Mouse (Mus musculus): Measurements from ENCODE around the gene Gpr137.
"Not testable (repeated sequence)": the region's sequence is repeated elsewhere in the genome, so short reads cannot be mapped to it uniquely, and the experiment has no call there.

Gpr137 gene

GRCm38 (mm10) chr19:6905498-6906159 lies 36.7 kb downstream of the Gpr137 start:
- DNase-seq (ENCODE audit: low read depth): no peak

GRCm38 (mm10) chr19:6904846-6905245 lies 37.4 kb downstream of the Gpr137 start:
- no peak for DNase-seq (ENCODE audit: low read depth)

DNA sequence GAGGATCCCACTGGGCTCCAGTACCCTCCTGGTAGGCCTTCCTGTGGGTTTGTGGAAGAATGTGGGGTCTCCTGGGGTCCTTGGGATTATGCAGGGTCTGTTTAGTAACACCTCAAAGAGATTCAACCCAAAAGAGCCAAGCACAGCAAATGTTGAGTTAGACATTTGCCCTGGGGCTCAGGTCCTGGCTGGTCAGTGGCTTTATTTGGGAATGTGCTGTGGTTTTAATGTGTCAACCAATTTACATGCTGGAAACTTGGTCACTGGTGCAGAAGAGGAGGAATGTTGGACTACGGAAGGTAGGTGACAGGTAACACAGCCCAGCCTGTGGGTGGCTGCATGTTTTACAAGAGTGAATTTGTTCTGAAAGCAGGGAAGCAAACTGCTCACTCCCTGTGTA lies 39.2 kb downstream of the Gpr137 start:
- DNase-seq (ENCODE audit: low read depth): no peak

- no peak for DNase-seq (ENCODE audit: low read depth)
These were observed 42.6 kb downstream of the Gpr137 start for GRCm38 (mm10) chr19:6899641-6900040.

DNA sequence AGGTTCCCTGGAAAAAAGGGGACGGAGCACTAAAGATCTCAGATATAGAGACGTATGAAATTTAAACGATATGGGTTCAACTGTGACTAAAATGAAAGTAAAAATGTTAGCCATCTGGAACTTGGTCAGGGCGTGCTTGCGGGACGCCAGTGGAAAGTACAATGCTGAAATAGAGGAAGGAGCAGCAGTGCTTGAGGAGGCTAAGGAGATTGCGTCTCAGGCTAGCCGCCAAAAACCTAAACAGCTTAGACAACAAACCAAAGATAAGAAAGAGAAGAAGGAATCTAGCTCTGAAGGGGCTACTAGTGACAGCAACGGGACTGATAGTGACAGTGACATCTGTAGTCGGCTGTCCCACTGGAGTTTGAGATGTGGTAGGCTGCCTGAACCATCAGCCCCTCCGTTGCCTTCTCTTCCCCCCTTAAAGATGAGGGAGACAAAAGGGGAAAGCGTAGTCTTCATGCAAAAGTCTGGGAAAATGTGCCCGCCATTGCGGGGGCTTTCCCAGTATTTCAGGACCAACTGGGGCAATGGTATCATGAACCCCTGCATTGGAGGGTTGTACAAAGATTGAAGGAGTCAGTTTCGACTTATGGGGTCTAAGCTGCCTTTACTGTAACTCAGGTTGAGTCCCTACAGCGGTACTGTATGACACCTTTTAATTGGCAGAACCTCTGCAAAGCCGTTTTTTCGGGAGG lies 46.5 kb downstream of the Gpr137 start:
- not testable (repeated sequence) for DNase-seq (ENCODE audit: low read depth)

DNA sequence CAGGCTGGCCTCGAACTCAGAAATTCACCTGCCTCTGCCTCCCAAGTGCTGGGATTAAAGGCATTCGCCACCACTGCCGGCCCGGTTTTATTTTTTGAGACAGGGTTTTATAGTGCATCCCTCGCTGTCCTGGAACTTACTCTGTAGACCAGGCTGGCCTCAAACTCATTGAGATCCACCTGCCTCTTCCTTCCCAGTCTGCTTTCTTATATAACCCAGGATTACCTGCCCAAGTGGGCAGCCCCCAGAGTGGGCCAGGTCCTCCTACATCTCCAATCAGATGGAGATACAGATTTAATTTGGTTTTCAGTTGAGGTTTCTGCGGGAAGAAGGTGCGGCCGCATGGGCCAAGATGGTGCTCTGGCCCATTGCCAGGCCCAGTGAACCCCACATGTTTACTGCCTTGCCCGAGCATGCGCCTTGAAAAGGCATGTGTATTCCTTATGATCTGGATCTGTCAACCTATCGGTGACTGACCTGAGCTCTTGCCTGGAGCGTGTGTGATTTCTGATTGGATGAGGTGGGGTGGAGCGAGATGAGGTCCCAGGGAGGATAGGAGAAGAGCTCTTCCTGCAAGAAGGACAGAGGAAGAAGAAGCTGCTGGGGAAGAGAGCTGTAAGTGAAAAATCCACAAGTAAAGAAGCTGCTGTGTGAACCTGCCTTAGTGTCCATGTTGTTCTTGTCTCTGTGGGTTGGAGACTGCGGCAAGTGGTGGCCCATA lies 48.4 kb downstream of the Gpr137 start:
- no peak for DNase-seq (ENCODE audit: low read depth)

DNA sequence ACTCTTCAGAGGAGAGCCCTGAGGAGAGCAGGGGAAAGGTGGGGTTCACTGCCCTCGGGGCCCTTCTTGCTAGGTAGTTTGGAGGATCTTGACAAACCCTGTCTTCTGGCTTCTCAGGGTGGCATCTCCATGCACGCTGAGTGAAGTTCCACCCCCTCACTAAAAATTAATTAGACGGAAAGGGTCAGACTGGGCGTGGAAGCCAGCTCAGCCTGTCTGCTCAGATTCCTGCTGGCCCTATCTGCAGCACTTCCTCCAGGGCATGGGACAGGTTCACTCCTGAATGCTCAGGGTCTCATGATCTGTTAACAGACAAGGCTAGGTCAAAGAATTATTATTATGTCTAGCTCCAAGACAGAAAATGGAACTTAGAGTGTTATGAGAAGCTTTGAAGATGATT lies 49.8 kb downstream of the Gpr137 start:
- no peak for DNase-seq (ENCODE audit: low read depth)
